Mouse (Mus musculus) hindbrain, embryonic 10.5 days (tissue): ENCODE measurements around the gene Cxadr. TPM values are rescaled to one million over a fixed set of nuclear protein-coding genes. Genes with fewer than 3 reads are reported as not detected.
"Not testable (repeated sequence)": the region's sequence is repeated elsewhere in the genome, so short reads cannot be mapped to it uniquely, and the experiment has no call there.

Experiments used
- DNase-seq: peaks from one replicate; pipeline ENCODE4 v3.0.0-alpha.2; 2017; ENCODE audit warnings: low spot score
- H3K27ac ChIP-seq: fragments of 300-500 bp; sonication (generic); 2 replicates; pipeline ENCODE4 v1.5.1; 2016; ENCODE audit warnings: mild to moderate bottlenecking, moderate library complexity
- H3K27me3 ChIP-seq: fragments of 300-500 bp; sonication (generic); 2 replicates; pipeline ENCODE4 v1.6.1; 2016; ENCODE audit warnings: mild to moderate bottlenecking; ENCODE audit not compliant: poor library complexity, insufficient read depth, severe bottlenecking
- H3K36me3 ChIP-seq: fragments of 300-500 bp; sonication (generic); 2 replicates; pipeline ENCODE4 v1.6.1; 2016; ENCODE audit warnings: mild to moderate bottlenecking, moderate library complexity
- H3K4me1 ChIP-seq: fragments of 300-500 bp; sonication (generic); replicated peaks from 2 replicates; pipeline ENCODE4 v1.6.1; 2016; ENCODE audit warnings: mild to moderate bottlenecking
- H3K4me3 ChIP-seq: fragments of 300-500 bp; sonication (generic); 2 replicates; pipeline ENCODE4 v1.5.1; 2016; ENCODE audit warnings: mild to moderate bottlenecking, moderate library complexity
- H3K9me3 ChIP-seq: fragments of 300-500 bp; sonication (generic); 2 replicates; pipeline ENCODE4 v1.6.1; 2016; ENCODE audit warnings: mild to moderate bottlenecking, moderate library complexity
- WGBS: fragments of 180-500 bp; shearing (Covaris S2); methylation state at CpG from one replicate; pipeline ENCODE4 v1.1.7; 2016; 5-methylcytosine and 5-hydroxymethylcytosine counted together
- polyA plus RNA-seq: library from polyadenylated mRNA; unstranded; fragments of >200 nt; fragmentation: Nextera tagmentation; extraction: Ambion mirVana; gene quantifications from 2 replicates; pipeline ENCODE4 v1.2.1, GENCODE M21; 2016

Gene Cxadr
- polyA plus RNA-seq, 1 experiment from 2014 or later = 58.4 TPM

GRCm38 (mm10) chr16:78346662-78347327 is 45.5 kb downstream of the Cxadr start:
- Histone ChIP-seq H3K4me3 (no peak overlapping the region), H3K27me3 (no peaks in the 10 kb centered on the region), H3K36me3 (peaks cover 22% of the 10 kb centered on the region), H3K9me3 (0 out of 2 replicates have a peak, but pooled peaks cover 3% of the 10 kb centered on the region), H3K27ac (no peak overlapping the region), H3K4me1 (no peaks in the 10 kb centered on the region)
- no peak for DNase-seq
- 85% methylated on average over 2 of the region's 2 CpGs for WGBS

GRCm38 (mm10) chr16:78347328-78347926 is 46.1 kb downstream of the Cxadr start:
- no peak for DNase-seq
- WGBS = 88% methylated on average over 13 of the region's 13 CpGs
- H3K27me3 ChIP-seq = no peaks in the 10 kb centered on the region

GRCm38 (mm10) chr16:78357757-78358156 is 56.5 kb downstream of the Cxadr start:
- 95% methylated on average over 3 of the region's 3 CpGs for WGBS
- H3K9me3 ChIP-seq = no peaks in the 10 kb centered on the region
- H3K36me3 ChIP-seq = peaks cover 45% of the 10 kb centered on the region
- H3K27ac ChIP-seq = no peak overlapping the region
- H3K27me3 ChIP-seq = no peaks in the 10 kb centered on the region
- no peaks in the 10 kb centered on the region for H3K4me1 ChIP-seq
- no peak overlapping the region for H3K4me3 ChIP-seq
- DNase-seq = no peak

More at GRCm38 (mm10) chr16:78347328-78347926, 46.1 kb downstream of the Cxadr start:
- Histone ChIP-seq H3K9me3 (0 out of 2 replicates have a peak, but pooled peaks cover 3% of the 10 kb centered on the region), H3K4me1 (no peaks in the 10 kb centered on the region), H3K36me3 (peaks cover 22% of the 10 kb centered on the region), H3K27ac (no peak overlapping the region), H3K4me3 (no peak overlapping the region)

- Histone ChIP-seq H3K27me3 (no peaks in the 10 kb centered on the region), H3K27ac (no peak overlapping the region), H3K9me3 (no peaks in the 10 kb centered on the region), H3K4me1 (no peaks in the 10 kb centered on the region), H3K36me3 (peaks cover 80% of the 10 kb centered on the region), H3K4me3 (no peak overlapping the region)
- 89% methylated on average over 4 of the region's 4 CpGs for WGBS
- no peak for DNase-seq
These were observed 60.2 kb downstream of the Cxadr start for GRCm38 (mm10) chr16:78361466-78361865.

GRCm38 (mm10) chr16:78364554-78364953 is 63.3 kb downstream of the Cxadr start:
- H3K9me3 ChIP-seq, H3K27ac ChIP-seq, H3K4me1 ChIP-seq, H3K27me3 ChIP-seq, H3K4me3 ChIP-seq, DNase-seq: not testable (repeated sequence)
- 94% methylated on average over 9 of the region's 9 CpGs for WGBS
- H3K36me3 ChIP-seq = peaks cover 88% of the 10 kb centered on the region

- WGBS = 86% methylated on average over 7 of the region's 7 CpGs
- H3K4me1 ChIP-seq = peaks cover 16% of the 10 kb centered on the region
- H3K27me3 ChIP-seq = no peaks in the 10 kb centered on the region
- H3K4me3 ChIP-seq = no peak overlapping the region
- H3K27ac ChIP-seq = no peak overlapping the region
- peaks cover 63% of the 10 kb centered on the region for H3K36me3 ChIP-seq
- no peak for DNase-seq
- H3K9me3 ChIP-seq = no peaks in the 10 kb centered on the region
These were observed 70.3 kb downstream of the Cxadr start for GRCm38 (mm10) chr16:78371491-78372046.

GRCm38 (mm10) chr16:78372786-78373185 is 71.5 kb downstream of the Cxadr start:
- Histone ChIP-seq H3K4me3 (no peak overlapping the region), H3K9me3 (no peaks in the 10 kb centered on the region), H3K36me3 (peaks cover 51% of the 10 kb centered on the region), H3K27me3 (no peaks in the 10 kb centered on the region), H3K4me1 (peaks cover 22% of the 10 kb centered on the region), H3K27ac (no peak overlapping the region)
- no peak for DNase-seq
- 86% methylated on average over 5 of the region's 5 CpGs for WGBS

GRCm38 (mm10) chr16:78373743-78374142 is 72.5 kb downstream of the Cxadr start:
- Histone ChIP-seq H3K4me1 (peaks cover 22% of the 10 kb centered on the region), H3K4me3 (no peak overlapping the region), H3K27ac (no peak overlapping the region), H3K36me3 (peaks cover 41% of the 10 kb centered on the region), H3K9me3 (no peaks in the 10 kb centered on the region), H3K27me3 (no peaks in the 10 kb centered on the region)
- DNase-seq = no peak
- 87% methylated on average over 8 of the region's 8 CpGs for WGBS

- Histone ChIP-seq H3K9me3 (no peaks in the 10 kb centered on the region), H3K36me3 (peaks cover 27% of the 10 kb centered on the region), H3K27ac (peak overlapping the region; percentile 94; the same call in 1 of the 2 replicates), H3K4me3 (peak overlapping the region; percentile 70), H3K4me1 (peaks cover 22% of the 10 kb centered on the region), H3K27me3 (no peaks in the 10 kb centered on the region)
- 62% methylated on average over 10 of the region's 10 CpGs for WGBS
- peak; percentile 40 for DNase-seq
These were observed 73.9 kb downstream of the Cxadr start for GRCm38 (mm10) chr16:78375222-78375621.

GRCm38 (mm10) chr16:78375821-78376691 is 74.8 kb downstream of the Cxadr start:
- H3K27me3 ChIP-seq = no peaks in the 10 kb centered on the region
- H3K9me3 ChIP-seq = no peaks in the 10 kb centered on the region
- H3K4me1 ChIP-seq = peaks cover 22% of the 10 kb centered on the region
- WGBS = 2% methylated on average over 100 of the region's 100 CpGs
- peak; percentile 76 for DNase-seq
- H3K4me3 ChIP-seq = peak overlapping the region; percentile 70
- H3K27ac ChIP-seq = peak overlapping the region; percentile 94
- H3K36me3 ChIP-seq = peaks cover 18% of the 10 kb centered on the region

GRCm38 (mm10) chr16:78376745-78377570 is 75.7 kb downstream of the Cxadr start, which contains the start of gene Btg3:
Btg3 (minus strand) TSS chr16:78377192.
- Histone ChIP-seq H3K27me3 (no peaks in the 10 kb centered on the region), H3K4me3 (peak within 1 kb of the TSS; percentile 70), H3K4me1 (peaks cover 22% of the 10 kb centered on the region), H3K27ac (peak within 1 kb of the TSS; percentile 94), H3K36me3 (peaks cover 11% of the 10 kb centered on the region), H3K9me3 (no peaks in the 10 kb centered on the region)
- peak; percentile 91 for DNase-seq
- WGBS = 2% methylated on average over 49 of the region's 57 CpGs

GRCm38 (mm10) chr16:78378493-78378892 is 77.2 kb downstream of the Cxadr start:
- Histone ChIP-seq H3K27ac (no peak overlapping the region), H3K9me3 (no peaks in the 10 kb centered on the region), H3K36me3 (no peaks in the 10 kb centered on the region), H3K4me1 (peaks cover 22% of the 10 kb centered on the region), H3K4me3 (no peak overlapping the region), H3K27me3 (no peaks in the 10 kb centered on the region)
- no peak for DNase-seq
- WGBS = 90% methylated on average over 5 of the region's 5 CpGs
